ENCODE assay signal across 16 mouse cellular contexts in genomic region chrX:58157361-58157760, GRCm38 (mm10).
"Had no signal": no experiment of that assay in that cellular context is flagged by ENCODE, and none has a peak within 500 bp of the region (broad histone marks: within the 10 kb centered on the region; RNA-seq: fewer than 3 reads in every experiment).

No protein-coding gene starts in this region.

- H3K27ac ChIP-seq: liver, embryonic 13.5 days; neural tube, embryonic 12.5 days; neural tube, embryonic 15.5 days; stomach, embryonic 15.5 days had no signal

- H3K36me3 ChIP-seq: liver, embryonic 13.5 days; neural tube, embryonic 12.5 days; neural tube, embryonic 15.5 days; stomach, embryonic 15.5 days had no signal

- H3K9me3 ChIP-seq: liver, embryonic 13.5 days; neural tube, embryonic 12.5 days; neural tube, embryonic 15.5 days; stomach, embryonic 15.5 days had no signal

- H3K4me1 ChIP-seq: liver, embryonic 13.5 days; neural tube, embryonic 12.5 days; stomach, embryonic 15.5 days had no signal

- H3K27me3 ChIP-seq: liver, embryonic 13.5 days; neural tube, embryonic 12.5 days; neural tube, embryonic 15.5 days; stomach, embryonic 15.5 days had no signal

- DNase-seq: kidney, adult 18-20 months; kidney, adult 9 months; kidney, postnatal 14 days; kidney, postnatal 4 days; layer of hippocampus, adult 9-11 months; liver, embryonic 13.5 days; lung, adult 2 months; lung, postnatal 14 days; lung, postnatal 4 days; right cerebral cortex, adult 18-20 months; right cerebral cortex, postnatal 25 days; spleen, adult 18-20 months; thymus, postnatal 25 days had no signal

- H3K4me2 ChIP-seq: liver, embryonic 13.5 days; neural tube, embryonic 12.5 days; neural tube, embryonic 15.5 days; stomach, embryonic 15.5 days had no signal

- H3K9ac ChIP-seq: liver, embryonic 13.5 days; neural tube, embryonic 12.5 days; neural tube, embryonic 15.5 days; stomach, embryonic 15.5 days had no signal

- H3K4me3 ChIP-seq: liver, embryonic 13.5 days; neural tube, embryonic 12.5 days; neural tube, embryonic 15.5 days; stomach, embryonic 15.5 days had no signal
